In the genomic region with DNA sequence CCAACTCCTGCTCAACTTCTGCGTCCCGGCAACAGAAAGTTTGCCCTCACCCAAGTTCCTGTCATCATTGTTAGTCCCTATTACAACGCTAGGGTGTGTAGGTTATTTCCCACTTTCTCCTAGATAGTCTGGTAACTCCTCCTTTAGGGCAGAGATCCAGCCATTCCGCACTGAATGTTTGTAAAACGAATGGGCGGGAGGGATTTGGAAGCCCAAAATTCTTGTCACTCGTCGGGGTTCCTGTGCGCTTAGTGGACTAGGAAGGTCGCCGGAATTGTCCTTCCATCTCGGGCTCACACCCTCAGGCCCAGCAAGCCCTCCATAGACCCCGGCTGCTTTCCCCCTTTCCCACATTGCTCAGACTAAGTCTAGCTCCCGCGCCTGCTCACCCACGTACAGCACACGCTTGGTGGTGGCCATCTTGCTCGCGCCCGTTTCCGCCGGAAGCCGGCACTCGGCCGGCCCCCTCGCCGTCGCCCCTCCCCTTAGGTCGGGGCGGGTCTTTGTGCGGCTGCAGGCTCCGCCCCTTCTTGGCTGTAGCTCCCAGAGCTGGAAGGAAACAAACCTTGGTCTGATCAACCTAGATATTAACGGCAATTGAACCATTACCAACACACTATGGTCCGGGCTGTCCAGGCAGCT, we compare ENCODE assay signal across 8 mouse cellular contexts. TPM values are rescaled to one million over a fixed set of nuclear protein-coding genes. Genes with fewer than 3 reads are reported as not detected.
A peak's percentile ranks its signal among the peaks of the same experiment; 100 is the strongest.
DNase-seq lines count a peak whose midpoint lies in the region; ATAC-seq and TF ChIP-seq lines count a peak whose summit lies in the region.

A gene (minus strand): TSS at position 439 of the 642 bp plus-strand sequence.

- TF ChIP-seq POLR2A in MEL (IDR thresholded peaks at IDR 0.05; ENCODE audit: control insufficient read depth in 1 of 2, insufficient read depth in 1 of 2, low read depth in 1 of 2, low read length in 2 of 2, poor library complexity in 1 of 2) = peak; percentile 87 to 99

- TF ChIP-seq RAD21 in MEL (IDR thresholded peaks at IDR 0.05; ENCODE audit: low read depth, low read length) = no peak

- peak in 2 of 3 experiments; percentile 9 to 24; a peak in 2 of 6 replicates for TF ChIP-seq CTCF in MEL (IDR thresholded peaks at IDR 0.05 in 2 of 3, conservative IDR thresholded peaks at IDR 0.05 in 1 of 3; ENCODE audit: control insufficient read depth in 1 of 3, insufficient read depth in 1 of 3, low read depth in 2 of 3, low read length in 3 of 3, poor library complexity in 1 of 3, severe bottlenecking in 1 of 3)
- peak; percentile 47 for TF ChIP-seq CTCF in lung, postnatal 0 days (IDR thresholded peaks at IDR 0.05)

- H3K27me3 ChIP-seq in MEL (ENCODE audit: control insufficient read depth in 1 of 2, insufficient read depth in 2 of 2, low read length in 2 of 2) = no peaks in the 10 kb centered on the region
- peaks cover 4% of the 10 kb centered on the region; the same call in 1 of the 2 replicates for H3K27me3 ChIP-seq in forebrain, embryonic 16.5 days (replicated peaks; ENCODE audit: control insufficient read depth, insufficient read depth, low read length)
- no peaks in the 10 kb centered on the region for H3K27me3 ChIP-seq in lung, postnatal 0 days (replicated peaks; ENCODE audit: insufficient read depth, low read length)

- peak within 1 kb of the TSS; percentile 97 for H3K9ac ChIP-seq in MEL (ENCODE audit: control insufficient read depth, low read depth, low read length, poor library complexity, severe bottlenecking)
- H3K9ac ChIP-seq in forebrain, embryonic 16.5 days (replicated peaks; ENCODE audit: low read depth, low read length) = peak within 1 kb of the TSS; percentile 59
- peak within 1 kb of the TSS; percentile 47 for H3K9ac ChIP-seq in lung, postnatal 0 days (replicated peaks; ENCODE audit: low read depth)

- TF ChIP-seq EP300 in MEL (IDR thresholded peaks at IDR 0.05; ENCODE audit: low read depth in 1 of 2, low read length in 2 of 2) = peak; percentile 45 to 54; a peak in 3 of 4 replicates
- no peak for TF ChIP-seq EP300 in lung, postnatal 0 days (IDR thresholded peaks at IDR 0.05)

- WGBS in forebrain, embryonic 16.5 days = 2% methylated on average over 34 of the region's 34 CpGs
- under 1% methylated on average over 34 of the region's 34 CpGs for WGBS in lung, postnatal 0 days

- H3K27ac ChIP-seq in MEL (ENCODE audit: control insufficient read depth, low read depth, low read length) = peak within 1 kb of the TSS; percentile 98
- peak within 1 kb of the TSS; percentile 73 for H3K27ac ChIP-seq in forebrain, embryonic 16.5 days (ENCODE audit: low read length)
- peak within 1 kb of the TSS; percentile 68 for H3K27ac ChIP-seq in lung, postnatal 0 days (ENCODE audit: low read length)

- no peaks in the 10 kb centered on the region for H3K9me3 ChIP-seq in MEL (replicated peaks; ENCODE audit: insufficient read depth, low read length)
- H3K9me3 ChIP-seq in forebrain, embryonic 16.5 days (ENCODE audit: control insufficient read depth, low read length) = no peaks in the 10 kb centered on the region
- no peaks in the 10 kb centered on the region for H3K9me3 ChIP-seq in lung, postnatal 0 days (ENCODE audit: low read length)

- intact Hi-C loops in heart, postnatal 36 days (cut with DNase I) = loop anchor here (10.0 kb wide), 1 partner anchor 775 kb away; a partner anchor contains a TSS

- peaks cover 3 to 12% of the 10 kb centered on the region in 2 experiments; a peak in 3 of 4 replicates for H3K4me1 ChIP-seq in MEL (ENCODE audit: control insufficient read depth in 1 of 2, insufficient read depth in 2 of 2, low read length in 2 of 2)
- peaks cover 14% of the 10 kb centered on the region for H3K4me1 ChIP-seq in forebrain, embryonic 16.5 days (replicated peaks; ENCODE audit: control insufficient read depth, insufficient read depth, low read length)
- peaks cover 11% of the 10 kb centered on the region; the same call in 1 of the 2 replicates for H3K4me1 ChIP-seq in lung, postnatal 0 days (ENCODE audit: insufficient read depth, low read depth, low read length)

- H3K79me2 ChIP-seq in MEL (ENCODE audit: control insufficient read depth, insufficient read depth, low read length, poor library complexity) = peaks cover 22% of the 10 kb centered on the region

- peak; percentile 97 for ATAC-seq in forebrain, embryonic 16.5 days
- peak; percentile 99 for ATAC-seq in lung, postnatal 0 days

- peak within 1 kb of the TSS; percentile 77 to 88 for H3K4me3 ChIP-seq in MEL (ENCODE audit: control insufficient read depth in 1 of 2, insufficient read depth in 1 of 2, low read depth in 2 of 2, low read length in 2 of 2)
- H3K4me3 ChIP-seq in forebrain, embryonic 16.5 days (replicated peaks; ENCODE audit: low read length) = peak within 1 kb of the TSS; percentile 59
- H3K4me3 ChIP-seq in lung, postnatal 0 days (ENCODE audit: low read depth, low read length) = peak within 1 kb of the TSS; percentile 49

- H3K4me2 ChIP-seq in forebrain, embryonic 16.5 days (ENCODE audit: low read length) = peak within 1 kb of the TSS; percentile 83
- peak within 1 kb of the TSS; percentile 77 for H3K4me2 ChIP-seq in lung, postnatal 0 days (replicated peaks; ENCODE audit: low read depth, low read length)

- peaks cover 3 to 20% of the 10 kb centered on the region in 2 experiments for H3K36me3 ChIP-seq in MEL (ENCODE audit: control insufficient read depth in 1 of 2, insufficient read depth in 2 of 2, low read length in 2 of 2)
- 0 out of 2 replicates have a peak, but pooled peaks cover 4% of the 10 kb centered on the region for H3K36me3 ChIP-seq in forebrain, embryonic 16.5 days (ENCODE audit: control insufficient read depth, insufficient read depth)
- H3K36me3 ChIP-seq in lung, postnatal 0 days (ENCODE audit: insufficient read depth, low read length) = peaks cover 13% of the 10 kb centered on the region; the same call in 1 of the 2 replicates

- peak; percentile 96 for DNase-seq in MEL (ENCODE audit: low read depth, low spot score)
- peak; percentile 76 to 84 for DNase-seq in cerebellum, adult 18-20 months
- peak; percentile 78 to 82 for DNase-seq in heart, postnatal 36 days
- peak; percentile 26 to 53 for DNase-seq in layer of hippocampus, adult 8-10 months (ENCODE audit: low spot score in 2 of 2)
- peak; percentile 94 for DNase-seq in lung, postnatal 0 days (ENCODE audit: low spot score)
- peak; percentile 68 for DNase-seq in ovary, postnatal 14 days (ENCODE audit: low spot score)
- DNase-seq in thymus, postnatal 14 days = peak; percentile 73

TF ChIP-seq in MEL, 35 proteins besides CTCF, POLR2A, EP300 and RAD21 (continues in another document):
- TF ChIP-seq HCFC1 (IDR thresholded peaks at IDR 0.05; ENCODE audit: low read depth, low read length) = peak; percentile 86
- peak; percentile 98 for TF ChIP-seq NELFE (IDR thresholded peaks at IDR 0.05; ENCODE audit: low read depth, low read length)
- TF ChIP-seq SIN3A (IDR thresholded peaks at IDR 0.05; ENCODE audit: low read length) = peak; percentile 73; the same call in 1 of the 2 replicates
- TF ChIP-seq ZNF384 (IDR thresholded peaks at IDR 0.05; ENCODE audit: low read depth, low read length) = no peak
- peak; percentile 68 for TF ChIP-seq MAX (IDR thresholded peaks at IDR 0.05; ENCODE audit: low read length)
- no peak for TF ChIP-seq ZC3H11A (IDR thresholded peaks at IDR 0.05; ENCODE audit: low read depth, low read length)
- peak; percentile 96 for TF ChIP-seq MXI1 (IDR thresholded peaks at IDR 0.05; ENCODE audit: low read depth, low read length)
- peak; percentile 71; the same call in 1 of the 2 replicates for TF ChIP-seq TBP (IDR thresholded peaks at IDR 0.05; ENCODE audit: low read depth, low read length)
- no peak for TF ChIP-seq TAL1 (IDR thresholded peaks at IDR 0.05; ENCODE audit: low read length)
- no peak for TF ChIP-seq USF1 (IDR thresholded peaks at IDR 0.05; ENCODE audit: low read depth, low read length)
- TF ChIP-seq POLR2AphosphoS5 (IDR thresholded peaks at IDR 0.05; ENCODE audit: borderline replicate concordance, low read depth, low read length) = no peak
- TF ChIP-seq MYB (IDR thresholded peaks at IDR 0.05; ENCODE audit: low read depth, low read length) = no peak
- TF ChIP-seq MAZ (IDR thresholded peaks at IDR 0.05; ENCODE audit: low read depth, low read length) = peak; percentile 87; the same call in 1 of the 2 replicates
- peak; percentile 90 for TF ChIP-seq CHD1 (IDR thresholded peaks at IDR 0.05; ENCODE audit: low read depth, low read length)
- TF ChIP-seq ZMIZ1 (IDR thresholded peaks at IDR 0.05; ENCODE audit: low read depth, low read length) = peak; percentile 84
- TF ChIP-seq JUND (IDR thresholded peaks at IDR 0.05; ENCODE audit: low read depth, low read length) = no peak
- TF ChIP-seq BHLHE40 (IDR thresholded peaks at IDR 0.05; ENCODE audit: borderline replicate concordance, low read depth, low read length) = no peak
- no peak for TF ChIP-seq MAFK (IDR thresholded peaks at IDR 0.05; ENCODE audit: borderline replicate concordance, low read depth, low read length)
- TF ChIP-seq SMC3 (IDR thresholded peaks at IDR 0.05; ENCODE audit: low read depth, low read length) = no peak
- TF ChIP-seq E2F4 (IDR thresholded peaks at IDR 0.05; ENCODE audit: borderline replicate concordance, low read depth, low read length) = 0 out of 2 replicates have a peak, but pooled peaks have one; percentile 9
- peak; percentile 97 for TF ChIP-seq POLR2AphosphoS2 (IDR thresholded peaks at IDR 0.05; ENCODE audit: low read length)
- TF ChIP-seq UBTF (IDR thresholded peaks at IDR 0.05; ENCODE audit: borderline replicate concordance, insufficient read depth, low read depth, low read length) = no peak
- no peak for TF ChIP-seq MEF2A (IDR thresholded peaks at IDR 0.05; ENCODE audit: extremely low read depth, insufficient replicate concordance, low read depth, low read length, poor library complexity, severe bottlenecking)
- no peak for TF ChIP-seq GABPA (IDR thresholded peaks at IDR 0.05; ENCODE audit: low read depth, low read length)
- TF ChIP-seq TCF12 (IDR thresholded peaks at IDR 0.05; ENCODE audit: low read depth, low read length) = peak; percentile 71
- TF ChIP-seq NRF1 (IDR thresholded peaks at IDR 0.05; ENCODE audit: insufficient read depth, low read depth, low read length, poor library complexity, severe bottlenecking) = peak; percentile 61
- TF ChIP-seq KAT2A (conservative IDR thresholded peaks at IDR 0.05; ENCODE audit: low read depth, low read length) = peak; percentile 49; the same call in 1 of the 2 replicates

RNA-seq across cellular contexts. Expression of the gene that starts here (rescaled TPM):
- total RNA-seq in MEL (2012; rRNA removed) = 100 and 108 TPM in 2 replicates
- polyA plus RNA-seq in MEL (2012; ENCODE audit: insufficient read depth in 1 of 2, insufficient read length in 2 of 2, low read depth in 1 of 2, low replicate concordance in 2 of 2, missing spikeins in 1 of 2) = 10 to 100 TPM in 1 of 2 experiments, not detected in 1; 97.9 TPM
- 65.9 and 72.4 TPM in 2 replicates for polyA plus RNA-seq in forebrain, embryonic 16.5 days (2015; fragmentation: Nextera tagmentation; extraction: Ambion mirVana)
- total RNA-seq in heart, postnatal 36 days (2021) = 10 to 100 TPM; 23.0 to 23.9 TPM
- 10 to 100 TPM; 20.0 to 23.1 (median 20.4) TPM for total RNA-seq in layer of hippocampus, adult 8-10 months (2022)
- 41.2 and 43.8 TPM in 2 replicates for polyA plus RNA-seq in lung, postnatal 0 days (2015; fragmentation: Nextera tagmentation; extraction: Ambion mirVana)

Comparison
In these comparisons a context has a peak if more than half of its experiments do, and no peak if none do; other contexts are left out.
1. Peak in every context shown above with its lines: DNase-seq, ATAC-seq, H3K4me3 ChIP-seq and H3K27ac ChIP-seq.
2. DNase-seq: peak in every context shown above with its lines; median percentile 96 in MEL; 94 in lung, postnatal 0 days; 80 in cerebellum, adult 18-20 months; 80 in heart, postnatal 36 days; 73 in thymus, postnatal 14 days; 68 in ovary, postnatal 14 days; 40 in layer of hippocampus, adult 8-10 months.
3. H3K9ac ChIP-seq: peak in every context shown above with its lines; median percentile 97 in MEL; 59 in forebrain, embryonic 16.5 days; 47 in lung, postnatal 0 days.